Mouse (Mus musculus): ENCODE results near the gene Slc6a1. TPM values are rescaled to one million over a fixed set of nuclear protein-coding genes. Genes with fewer than 3 reads are reported as not detected.

Slc6a1 gene
- polyA plus RNA-seq, 1 experiment from 2014 or later, result 0.93 TPM

DNA sequence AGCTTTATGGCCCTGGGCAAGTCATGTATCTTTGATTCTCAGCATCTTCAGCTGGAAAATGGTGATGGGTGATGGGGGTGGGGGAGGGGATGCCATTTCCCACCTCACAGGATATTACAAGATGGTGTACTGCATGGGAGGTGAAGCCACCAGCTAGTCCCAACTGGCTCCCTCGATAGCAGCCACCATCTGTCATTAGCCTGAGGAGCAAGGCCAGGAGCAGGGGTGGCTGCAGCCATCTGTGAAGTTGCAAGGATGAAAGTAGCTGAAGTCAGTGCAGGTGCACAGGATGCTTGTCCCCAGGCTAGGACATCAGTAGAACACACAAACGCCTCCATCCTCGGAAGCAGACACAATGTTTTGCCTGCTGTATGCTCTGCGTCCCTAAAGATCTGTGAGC, 8.5 kb downstream of the Slc6a1 start:
- Histone ChIP-seq H3K27ac (no peak overlapping the region), H3K4me3 (no peak overlapping the region), H3K4me2 (no peak overlapping the region), H3K9me3 (no peaks in the 10 kb centered on the region), H3K4me1 (no peaks in the 10 kb centered on the region), H3K9ac (no peak overlapping the region), H3K36me3 (no peaks in the 10 kb centered on the region), H3K27me3 (peaks cover 58% of the 10 kb centered on the region)
- no peak for ATAC-seq (ENCODE audit: insufficient number of reproducible peaks, insufficient read depth, low FRiP score, low TSS enrichment, low read depth)
- WGBS, result 64% methylated on average over 4 of the region's 4 CpGs

DNA sequence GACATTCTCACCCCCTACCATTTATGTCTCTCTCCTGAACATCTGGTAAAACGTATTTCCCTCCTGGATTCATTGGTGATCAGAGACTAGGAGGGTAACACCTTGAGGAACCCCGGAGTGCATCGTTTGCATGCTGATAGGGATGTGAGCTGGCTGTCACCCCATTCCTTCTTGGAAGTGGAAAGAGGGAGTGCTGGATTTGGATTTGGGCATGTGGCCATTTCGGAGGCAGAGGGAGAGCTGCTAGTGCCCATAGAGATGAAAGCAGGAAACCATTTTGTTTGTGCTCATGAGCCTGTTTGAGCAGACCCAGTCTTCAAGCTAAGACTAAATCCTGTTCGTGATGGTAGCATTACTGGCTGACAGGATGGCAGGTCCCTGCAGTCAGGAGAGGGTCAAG, 9.0 kb downstream of the Slc6a1 start:
- Histone ChIP-seq H3K4me2 (no peak overlapping the region), H3K36me3 (no peaks in the 10 kb centered on the region), H3K4me1 (no peaks in the 10 kb centered on the region), H3K9ac (no peak overlapping the region), H3K9me3 (no peaks in the 10 kb centered on the region), H3K4me3 (no peak overlapping the region), H3K27me3 (peaks cover 54% of the 10 kb centered on the region), H3K27ac (no peak overlapping the region)
- ATAC-seq (ENCODE audit: insufficient number of reproducible peaks, insufficient read depth, low FRiP score, low TSS enrichment, low read depth), result no peak
- 51% methylated on average over 5 of the region's 5 CpGs for WGBS

DNA sequence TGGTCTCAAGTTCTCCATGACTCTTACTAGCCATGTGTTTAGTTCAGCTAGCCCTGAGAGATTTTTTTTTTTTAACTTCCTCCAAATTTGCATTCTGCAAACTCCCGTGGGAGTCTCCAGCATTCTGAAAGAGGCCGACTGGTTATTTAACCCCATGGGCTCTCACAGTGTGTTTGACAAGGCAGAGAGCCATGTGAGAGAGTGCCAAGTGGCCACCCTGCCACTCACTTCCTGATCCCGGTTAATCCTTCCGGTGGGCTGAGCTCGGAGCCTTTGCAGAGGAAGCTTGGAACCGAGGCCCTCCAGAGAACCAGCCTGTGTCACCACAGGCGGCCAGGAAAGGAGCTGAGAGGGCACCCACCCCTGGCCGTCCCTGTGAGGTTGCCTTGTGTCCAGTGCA, 11.1 kb downstream of the Slc6a1 start:
- H3K9me3 ChIP-seq, result no peaks in the 10 kb centered on the region
- no peak overlapping the region for H3K4me2 ChIP-seq

DNA sequence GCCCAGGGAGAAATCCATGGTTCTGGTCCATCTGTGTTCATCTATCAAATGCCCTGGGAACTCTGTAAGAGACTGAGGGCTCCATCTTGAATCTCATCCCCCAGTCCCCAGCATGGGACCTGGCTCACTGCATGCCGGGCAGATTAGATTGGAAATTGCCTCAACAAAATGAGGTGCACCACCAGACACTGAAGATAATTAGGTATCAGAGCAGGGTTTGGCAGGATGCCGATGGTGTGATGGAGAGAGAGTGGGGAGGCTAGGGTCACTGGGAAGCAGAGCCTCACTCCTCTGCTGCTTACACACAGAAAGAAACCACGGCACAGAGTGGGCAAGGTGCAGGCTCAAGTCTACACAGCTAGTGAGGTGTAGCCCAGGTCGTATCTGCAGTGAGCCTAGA, 12.7 kb downstream of the Slc6a1 start:
- Histone ChIP-seq H3K4me2 (no peak overlapping the region), H3K27me3 (peaks cover 21% of the 10 kb centered on the region), H3K27ac (no peak overlapping the region), H3K4me3 (no peak overlapping the region), H3K9ac (no peak overlapping the region), H3K9me3 (no peaks in the 10 kb centered on the region), H3K36me3 (no peaks in the 10 kb centered on the region), H3K4me1 (peaks cover 8% of the 10 kb centered on the region)
- ATAC-seq (ENCODE audit: insufficient number of reproducible peaks, insufficient read depth, low FRiP score, low TSS enrichment, low read depth), result no peak
- WGBS, result 81% methylated on average over 4 of the region's 4 CpGs

More for the DNA sequence above, 11.1 kb downstream of the Slc6a1 start:
- Histone ChIP-seq H3K27ac (no peak overlapping the region), H3K9ac (no peak overlapping the region), H3K4me3 (no peak overlapping the region), H3K36me3 (no peaks in the 10 kb centered on the region), H3K27me3 (peaks cover 36% of the 10 kb centered on the region), H3K4me1 (peaks cover 8% of the 10 kb centered on the region)
- ATAC-seq (ENCODE audit: insufficient number of reproducible peaks, insufficient read depth, low FRiP score, low TSS enrichment, low read depth), result no peak
- 30% methylated on average over 8 of the region's 8 CpGs for WGBS

DNA sequence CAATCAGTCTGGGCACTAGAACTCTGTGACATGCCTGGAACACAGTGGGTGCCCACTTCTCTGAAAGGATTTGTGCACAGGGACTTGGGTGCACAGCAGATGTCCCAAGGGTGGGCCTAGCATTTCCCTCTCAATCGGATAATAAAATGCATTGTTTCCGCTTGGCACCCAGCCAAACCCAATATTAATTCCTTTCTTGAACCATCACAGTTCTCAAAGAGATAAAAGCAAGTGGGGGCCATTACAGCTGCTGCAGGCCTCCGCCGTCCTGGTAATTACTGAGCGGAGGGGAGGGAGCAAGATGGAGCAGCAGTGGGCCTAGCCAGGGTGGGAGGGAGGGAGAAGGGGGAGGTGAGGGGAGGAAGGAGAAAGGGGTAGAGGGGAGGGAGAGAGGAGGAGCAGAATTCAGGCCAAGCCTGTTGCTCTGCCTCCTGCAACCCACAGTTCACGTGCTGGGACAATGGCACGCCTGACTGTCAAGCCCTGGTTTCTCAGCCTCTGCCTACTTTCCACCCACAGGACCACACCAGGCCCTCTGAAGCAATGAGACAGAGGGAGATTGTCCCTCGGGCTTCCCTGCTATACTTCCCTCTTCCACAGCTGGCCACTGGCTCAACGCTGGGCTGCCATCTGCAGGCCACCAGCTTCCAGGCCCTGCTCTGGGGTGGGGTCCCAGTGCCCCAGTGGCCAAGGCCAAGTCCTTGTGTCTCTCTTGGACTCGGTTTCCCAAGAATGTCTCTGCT, 15.0 kb downstream of the Slc6a1 start:
- peaks cover 5% of the 10 kb centered on the region; the same call in 1 of the 2 replicates for H3K27me3 ChIP-seq
- H3K9me3 ChIP-seq, result no peaks in the 10 kb centered on the region
- H3K4me3 ChIP-seq, result no peak overlapping the region
- H3K4me2 ChIP-seq, result no peak overlapping the region
- no peak overlapping the region for H3K27ac ChIP-seq
- H3K36me3 ChIP-seq, result no peaks in the 10 kb centered on the region
- 28% methylated on average over 9 of the region's 10 CpGs for WGBS
- peaks cover 8% of the 10 kb centered on the region for H3K4me1 ChIP-seq
- no peak overlapping the region; the same call in 1 of the 2 replicates for H3K9ac ChIP-seq
- ATAC-seq (ENCODE audit: insufficient number of reproducible peaks, insufficient read depth, low FRiP score, low TSS enrichment, low read depth), result no peak

DNA sequence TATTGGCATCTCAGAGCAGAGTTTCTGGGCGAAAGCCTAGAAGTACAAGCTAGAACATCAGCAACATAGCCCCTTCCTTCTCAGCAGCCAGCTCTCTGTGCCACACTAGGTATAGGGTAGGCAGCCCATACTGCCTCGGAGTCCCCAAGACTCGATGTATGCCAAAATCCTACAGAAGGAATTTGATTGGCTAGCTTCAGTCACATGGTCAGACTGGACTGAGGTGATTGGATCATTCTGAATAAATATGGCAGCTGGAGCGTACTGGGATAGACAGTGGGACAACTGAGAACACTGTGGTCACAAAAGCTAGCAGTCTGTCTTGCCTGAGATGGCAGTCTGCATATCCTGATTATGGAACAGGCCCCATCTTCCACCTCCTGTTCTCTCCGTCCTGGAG, 17.3 kb downstream of the Slc6a1 start:
- WGBS, result 93% methylated on average over 5 of the region's 5 CpGs
- Histone ChIP-seq H3K27me3 (peaks cover 3% of the 10 kb centered on the region; the same call in 1 of the 2 replicates), H3K4me2 (no peak overlapping the region), H3K27ac (no peak overlapping the region), H3K9ac (no peak overlapping the region), H3K4me1 (peaks cover 8% of the 10 kb centered on the region), H3K36me3 (no peaks in the 10 kb centered on the region), H3K4me3 (no peak overlapping the region), H3K9me3 (no peaks in the 10 kb centered on the region)
- ATAC-seq (ENCODE audit: insufficient number of reproducible peaks, insufficient read depth, low FRiP score, low TSS enrichment, low read depth), result no peak

DNA sequence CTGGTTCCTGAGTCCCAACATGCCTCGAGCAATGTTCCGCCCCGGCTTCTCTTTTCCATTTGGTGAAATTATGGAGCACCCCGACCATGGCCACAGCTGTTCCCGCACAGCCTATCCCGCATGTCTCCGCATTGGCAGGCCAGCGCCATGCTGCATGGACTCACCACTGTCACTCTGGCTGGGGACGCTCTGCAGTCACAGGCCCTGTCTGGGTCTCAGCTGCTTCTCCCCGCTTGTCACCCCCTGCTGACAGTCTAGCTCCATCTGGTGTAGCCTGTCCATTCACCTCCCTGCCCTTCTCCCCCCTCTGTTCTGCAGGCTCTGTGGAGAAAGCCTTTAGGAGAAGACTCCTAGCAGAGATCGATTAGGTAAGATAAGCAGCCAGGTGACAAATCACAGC, 18.3 kb downstream of the Slc6a1 start:
- ATAC-seq (ENCODE audit: insufficient number of reproducible peaks, insufficient read depth, low FRiP score, low TSS enrichment, low read depth), result no peak
- H3K9ac ChIP-seq, result no peak overlapping the region
- peaks cover 8% of the 10 kb centered on the region for H3K4me1 ChIP-seq
- H3K36me3 ChIP-seq, result no peaks in the 10 kb centered on the region
- H3K4me3 ChIP-seq, result no peak overlapping the region
- no peaks in the 10 kb centered on the region for H3K9me3 ChIP-seq
- H3K27ac ChIP-seq, result no peak overlapping the region
- 87% methylated on average over 11 of the region's 11 CpGs for WGBS
- H3K4me2 ChIP-seq, result no peak overlapping the region
- peaks cover 4% of the 10 kb centered on the region for H3K27me3 ChIP-seq

DNA sequence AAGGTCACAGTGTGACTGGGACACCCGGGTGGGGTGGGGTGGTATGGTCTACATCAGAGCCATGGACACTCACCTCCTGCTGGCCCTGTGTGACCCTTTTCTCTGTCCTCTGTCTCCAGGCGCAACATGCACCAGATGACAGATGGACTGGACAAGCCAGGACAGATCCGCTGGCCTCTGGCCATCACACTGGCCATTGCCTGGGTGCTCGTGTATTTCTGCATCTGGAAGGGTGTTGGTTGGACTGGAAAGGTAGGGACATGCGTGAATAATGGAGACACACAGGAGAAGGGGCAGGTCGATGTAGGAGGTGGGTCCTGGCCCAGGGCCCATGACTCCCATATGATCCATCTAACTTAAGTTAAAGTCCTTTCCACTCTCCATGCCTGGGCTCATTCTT, 22.2 kb downstream of the Slc6a1 start:
- H3K36me3 ChIP-seq, result no peaks in the 10 kb centered on the region
- H3K4me3 ChIP-seq, result no peak overlapping the region
- no peak overlapping the region for H3K27ac ChIP-seq
- no peak overlapping the region for H3K9ac ChIP-seq
- 83% methylated on average over 6 of the region's 6 CpGs for WGBS
- no peaks in the 10 kb centered on the region for H3K9me3 ChIP-seq
- no peaks in the 10 kb centered on the region for H3K4me1 ChIP-seq
- no peak for ATAC-seq (ENCODE audit: insufficient number of reproducible peaks, insufficient read depth, low FRiP score, low TSS enrichment, low read depth)
- no peak overlapping the region for H3K4me2 ChIP-seq
- peaks cover 23% of the 10 kb centered on the region for H3K27me3 ChIP-seq

DNA sequence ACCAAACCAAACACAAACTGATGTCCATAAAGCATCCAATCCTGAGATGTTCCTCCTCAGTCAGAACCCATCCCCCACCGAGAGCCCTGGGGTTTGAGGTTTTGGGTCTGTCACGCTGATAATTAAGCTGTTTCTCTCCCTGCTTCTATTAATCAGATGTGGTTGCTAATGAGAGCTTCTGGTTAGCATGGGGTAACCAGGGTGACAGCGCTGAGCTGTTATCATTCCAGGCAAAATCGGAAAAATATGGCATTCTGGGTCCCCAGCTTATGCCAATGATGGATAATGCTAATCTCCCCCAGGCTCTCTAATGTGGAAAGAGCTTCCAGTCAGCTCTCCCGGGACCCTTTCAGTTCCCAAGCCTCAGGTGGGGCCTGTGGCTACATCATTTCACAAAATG, 38.1 kb downstream of the Slc6a1 start:
- Histone ChIP-seq H3K9ac (no peak overlapping the region), H3K4me1 (no peaks in the 10 kb centered on the region), H3K36me3 (no peaks in the 10 kb centered on the region), H3K9me3 (no peaks in the 10 kb centered on the region), H3K4me2 (no peak overlapping the region), H3K27ac (no peak overlapping the region), H3K27me3 (no peaks in the 10 kb centered on the region), H3K4me3 (no peak overlapping the region)
- ATAC-seq (ENCODE audit: insufficient number of reproducible peaks, insufficient read depth, low FRiP score, low TSS enrichment, low read depth), result no peak
- 62% methylated on average over 5 of the region's 5 CpGs for WGBS

DNA sequence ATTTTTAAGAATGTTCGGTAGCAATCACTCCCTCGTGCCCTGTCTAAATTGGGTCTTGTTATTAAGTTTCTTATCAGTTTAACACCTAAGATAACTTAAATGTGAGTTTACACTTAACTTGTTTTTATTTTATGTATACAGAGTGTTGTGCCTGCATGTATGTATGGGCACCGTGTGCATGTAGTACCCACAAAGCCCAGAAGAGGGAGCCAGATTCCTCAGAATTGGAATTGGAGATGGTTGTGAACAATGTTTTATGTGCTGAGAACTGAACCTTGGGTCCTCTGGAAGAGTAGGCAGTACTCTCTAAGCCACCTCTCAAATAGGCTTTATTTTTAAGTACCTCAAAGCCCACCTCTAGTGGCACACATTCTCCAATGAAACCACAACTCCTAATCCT, 38.7 kb downstream of the Slc6a1 start:
- H3K4me1 ChIP-seq, result no peaks in the 10 kb centered on the region
- no peaks in the 10 kb centered on the region for H3K27me3 ChIP-seq
- H3K4me2 ChIP-seq, result no peak overlapping the region
- H3K9ac ChIP-seq, result no peak overlapping the region
- H3K9me3 ChIP-seq, result no peaks in the 10 kb centered on the region
- no peak overlapping the region for H3K4me3 ChIP-seq
- no peaks in the 10 kb centered on the region for H3K36me3 ChIP-seq
- 94% methylated on average over 3 of the region's 3 CpGs for WGBS
- no peak for ATAC-seq (ENCODE audit: insufficient number of reproducible peaks, insufficient read depth, low FRiP score, low TSS enrichment, low read depth)
- H3K27ac ChIP-seq, result no peak overlapping the region

DNA sequence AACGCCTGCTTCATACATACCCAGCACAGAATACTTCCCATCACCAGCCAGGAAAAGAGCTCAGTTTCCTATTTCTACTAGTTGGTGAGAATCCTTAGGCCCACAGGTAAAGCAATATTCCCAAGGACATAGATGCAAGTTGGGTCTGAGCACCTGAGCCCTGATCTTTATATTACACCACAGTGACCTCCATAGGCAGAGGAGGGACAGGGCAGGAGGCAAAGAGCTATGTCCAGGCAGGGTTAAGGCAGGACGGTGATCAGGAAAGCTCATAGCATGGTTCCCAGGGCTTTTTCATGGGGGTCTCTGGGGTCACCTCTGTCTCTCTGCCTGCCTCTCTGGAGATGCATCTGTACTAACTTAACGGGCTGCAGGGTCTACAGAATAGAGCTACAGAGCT, 40.5 kb downstream of the Slc6a1 start:
- Histone ChIP-seq H3K9ac (no peak overlapping the region), H3K27ac (no peak overlapping the region), H3K4me3 (no peak overlapping the region), H3K4me2 (no peak overlapping the region), H3K36me3 (no peaks in the 10 kb centered on the region), H3K27me3 (no peaks in the 10 kb centered on the region), H3K9me3 (no peaks in the 10 kb centered on the region), H3K4me1 (no peaks in the 10 kb centered on the region)
- WGBS, result 78% methylated on average over 3 of the region's 3 CpGs
- ATAC-seq (ENCODE audit: insufficient number of reproducible peaks, insufficient read depth, low FRiP score, low TSS enrichment, low read depth), result no peak

DNA sequence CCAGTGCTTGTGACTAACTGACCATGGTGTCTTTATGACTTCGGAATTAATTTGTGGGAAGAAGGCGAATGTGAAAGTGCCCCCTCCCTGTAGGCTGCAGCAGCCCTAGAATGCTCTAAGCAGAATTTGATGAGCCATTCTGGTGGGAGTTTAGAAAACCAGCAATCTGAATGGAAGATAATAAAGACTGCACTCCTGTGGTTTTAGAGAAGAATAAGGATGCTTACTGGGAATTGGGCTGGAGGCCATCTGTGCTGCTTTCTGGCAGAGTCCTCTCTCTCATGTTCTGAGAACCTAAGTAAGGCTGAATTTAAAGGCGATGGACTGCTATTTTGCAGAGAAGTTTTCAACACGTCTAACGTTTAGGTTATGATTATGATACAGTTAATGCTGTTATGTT, 42.4 kb downstream of the Slc6a1 start:
- Histone ChIP-seq H3K4me3 (no peak overlapping the region), H3K9me3 (no peaks in the 10 kb centered on the region), H3K4me1 (0 out of 2 replicates have a peak, but pooled peaks cover 4% of the 10 kb centered on the region), H3K27me3 (no peaks in the 10 kb centered on the region), H3K36me3 (no peaks in the 10 kb centered on the region), H3K9ac (no peak overlapping the region), H3K27ac (no peak overlapping the region), H3K4me2 (no peak overlapping the region)
- no peak for ATAC-seq (ENCODE audit: insufficient number of reproducible peaks, insufficient read depth, low FRiP score, low TSS enrichment, low read depth)
- 88% methylated on average over 5 of the region's 5 CpGs for WGBS
